Mouse (Mus musculus): ENCODE measurements around the gene Acot12.

Acot12 gene

GRCm38 (mm10) chr13:91741280-91742047, at the start of gene Acot12:
Acot12 (plus strand) TSS chr13:91741512.
- DNase-seq (ENCODE audit: low spot score in 2 of 2): no peak

- DNase-seq (ENCODE audit: low spot score in 2 of 2): no peak
These were observed 47.7 kb upstream of the Acot12 start for GRCm38 (mm10) chr13:91693615-91694014.

GRCm38 (mm10) chr13:91695406-91695805, 45.9 kb upstream of the Acot12 start:
- DNase-seq (ENCODE audit: low spot score in 2 of 2): no peak

- DNase-seq (ENCODE audit: low spot score in 2 of 2): no peak
These were observed 45.1 kb upstream of the Acot12 start for GRCm38 (mm10) chr13:91696109-91696645.

- DNase-seq (ENCODE audit: low spot score in 2 of 2): no peak
These were observed 44.3 kb upstream of the Acot12 start for GRCm38 (mm10) chr13:91697011-91697410.

- no peak for DNase-seq (ENCODE audit: low spot score in 2 of 2)
These were observed 39.0 kb upstream of the Acot12 start for GRCm38 (mm10) chr13:91702337-91702736.

GRCm38 (mm10) chr13:91719487-91719886, 21.8 kb upstream of the Acot12 start:
- DNase-seq (ENCODE audit: low spot score in 2 of 2): no peak

GRCm38 (mm10) chr13:91723108-91723735, 18.1 kb upstream of the Acot12 start:
- DNase-seq (ENCODE audit: low spot score in 2 of 2): no peak

- DNase-seq (ENCODE audit: low spot score in 2 of 2): no peak
These were observed 17.6 kb upstream of the Acot12 start for GRCm38 (mm10) chr13:91723736-91724119.

GRCm38 (mm10) chr13:91724211-91724610, 17.1 kb upstream of the Acot12 start:
- no peak for DNase-seq (ENCODE audit: low spot score in 2 of 2)

GRCm38 (mm10) chr13:91725130-91725529, 16.2 kb upstream of the Acot12 start:
- no peak for DNase-seq (ENCODE audit: low spot score in 2 of 2)

- no peak for DNase-seq (ENCODE audit: low spot score in 2 of 2)
These were observed 13.4 kb upstream of the Acot12 start for GRCm38 (mm10) chr13:91727899-91728298.

- DNase-seq (ENCODE audit: low spot score in 2 of 2): no peak
These were observed 4.1 kb upstream of the Acot12 start for GRCm38 (mm10) chr13:91737191-91737590.

- no peak for DNase-seq (ENCODE audit: low spot score in 2 of 2)
These were observed 461 bp upstream of the Acot12 start for GRCm38 (mm10) chr13:91740851-91741250.

- no peak for DNase-seq (ENCODE audit: low spot score in 2 of 2)
These were observed 1.9 kb downstream of the Acot12 start for GRCm38 (mm10) chr13:91743180-91743579.

GRCm38 (mm10) chr13:91746470-91746869, 5.2 kb downstream of the Acot12 start:
- no peak for DNase-seq (ENCODE audit: low spot score in 2 of 2)

GRCm38 (mm10) chr13:91748401-91748800, 7.1 kb downstream of the Acot12 start:
- no peak for DNase-seq (ENCODE audit: low spot score in 2 of 2)

GRCm38 (mm10) chr13:91749981-91750380, 8.7 kb downstream of the Acot12 start:
- no peak for DNase-seq (ENCODE audit: low spot score in 2 of 2)

GRCm38 (mm10) chr13:91753724-91754123, 12.4 kb downstream of the Acot12 start:
- no peak for DNase-seq (ENCODE audit: low spot score in 2 of 2)

GRCm38 (mm10) chr13:91754762-91755161, 13.4 kb downstream of the Acot12 start:
- no peak for DNase-seq (ENCODE audit: low spot score in 2 of 2)

- DNase-seq (ENCODE audit: low spot score in 2 of 2): no peak
These were observed 14.9 kb downstream of the Acot12 start for GRCm38 (mm10) chr13:91756230-91756629.

GRCm38 (mm10) chr13:91758316-91759048, 17.2 kb downstream of the Acot12 start:
- DNase-seq (ENCODE audit: low spot score in 2 of 2): no peak

Data from spleen, postnatal 14 days (tissue).